ENCODE assay signal across 13 mouse cellular contexts in the genomic region with DNA sequence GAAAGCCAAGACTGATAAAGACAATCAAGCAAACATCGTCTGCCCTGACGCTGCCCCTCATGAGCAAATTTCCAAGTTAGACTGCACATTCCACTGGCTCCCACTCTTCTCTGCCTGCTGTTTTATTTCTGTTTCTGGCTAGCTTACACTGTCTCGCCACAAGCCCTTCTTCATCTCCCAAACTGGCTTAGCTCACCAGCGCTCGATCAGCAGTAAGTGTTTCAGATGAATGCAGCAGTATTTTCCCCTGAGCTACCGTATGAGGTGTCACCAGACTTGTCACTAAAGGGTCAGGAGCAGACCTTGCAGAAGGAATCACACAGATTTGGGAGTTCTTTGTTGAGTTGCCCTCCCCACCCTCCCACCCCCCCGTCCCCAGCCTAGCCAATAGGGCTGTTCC.
"Had no signal": no experiment of that assay in that cellular context is flagged by ENCODE, and none has a peak within 500 bp of the region (broad histone marks: within the 10 kb centered on the region; RNA-seq: fewer than 3 reads in every experiment).

No protein-coding gene starts in this region.

- H3K4me3 ChIP-seq: limb, embryonic 12.5 days; limb, embryonic 15.5 days had no signal

- ATAC-seq: liver, postnatal 0 days had no signal

- H3K36me3 ChIP-seq: limb, embryonic 12.5 days; limb, embryonic 15.5 days had no signal

- H3K9ac ChIP-seq: limb, embryonic 12.5 days; limb, embryonic 15.5 days; liver, embryonic 14.5 days; liver, postnatal 0 days had no signal

- DNase-seq: kidney, adult 18-20 months; kidney, adult 9 months; kidney, postnatal 14 days; kidney, postnatal 4 days; left cerebral cortex, postnatal 4 days; liver, postnatal 0 days; midbrain, embryonic 14.5 days; thymus, postnatal 25 days had no signal

- H3K27ac ChIP-seq: limb, embryonic 12.5 days; limb, embryonic 15.5 days; liver, embryonic 14.5 days had no signal

- H3K9me3 ChIP-seq: limb, embryonic 12.5 days; limb, embryonic 15.5 days had no signal

- H3K4me2 ChIP-seq: limb, embryonic 12.5 days; limb, embryonic 15.5 days; liver, embryonic 11.5 days; midbrain, embryonic 11.5 days had no signal

- H3K27me3 ChIP-seq: limb, embryonic 12.5 days; limb, embryonic 15.5 days had no signal
